Mouse (Mus musculus): ENCODE results near the gene Iqcf3. TPM values are rescaled to one million over a fixed set of nuclear protein-coding genes. Genes with fewer than 3 reads are reported as not detected.

Gene Iqcf3
- total and polyA plus RNA-seq, 3 experiments, result not detected

GRCm38 (mm10) chr9:106592158-106592557 is 30.7 kb upstream of the Iqcf3 start:
- TF ChIP-seq CTCF (IDR thresholded peaks at IDR 0.05), result no peak
- no peak for TF ChIP-seq EP300 (IDR thresholded peaks at IDR 0.05; ENCODE audit: insufficient read depth, low read depth, low read length)
- no peak for TF ChIP-seq POLR2A (IDR thresholded peaks at IDR 0.05; ENCODE audit: insufficient read depth, low read depth, low read length)
- no peak for DNase-seq
- Histone ChIP-seq H3K27me3 (ENCODE audit: control insufficient read depth, insufficient read depth, low read length) (no peaks in the 10 kb centered on the region), H3K4me3 (no peak overlapping the region), H3K27ac (no peak overlapping the region), H3K4me1 (ENCODE audit: control insufficient read depth, insufficient read depth, low read length) (no peaks in the 10 kb centered on the region), H3K9ac (ENCODE audit: low read depth, low read length) (no peak overlapping the region), H3K36me3 (ENCODE audit: control insufficient read depth, insufficient read depth, low read length) (no peaks in the 10 kb centered on the region), H3K79me2 (replicated peaks; ENCODE audit: control insufficient read depth, insufficient read depth, low read length) (no peaks in the 10 kb centered on the region)
- intact Hi-C loops (cut with DNase I), result no loop called here
- WGBS, result 84% methylated on average over 5 of the region's 5 CpGs

GRCm38 (mm10) chr9:106582552-106582951 is 21.1 kb upstream of the Iqcf3 start:
- H3K4me3 ChIP-seq, result no peak overlapping the region
- 0 out of 2 replicates have a peak, but pooled peaks cover 2% of the 10 kb centered on the region for H3K27me3 ChIP-seq (ENCODE audit: control insufficient read depth, insufficient read depth, low read length)
- 56% methylated on average over 1 of the region's 1 CpGs for WGBS
- no peaks in the 10 kb centered on the region for H3K79me2 ChIP-seq (replicated peaks; ENCODE audit: control insufficient read depth, insufficient read depth, low read length)
- DNase-seq, result no peak
- H3K36me3 ChIP-seq (ENCODE audit: control insufficient read depth, insufficient read depth, low read length), result no peaks in the 10 kb centered on the region
- H3K9ac ChIP-seq (ENCODE audit: low read depth, low read length), result no peak overlapping the region
- H3K4me1 ChIP-seq (ENCODE audit: control insufficient read depth, insufficient read depth, low read length), result no peaks in the 10 kb centered on the region
- no peak for TF ChIP-seq POLR2A (IDR thresholded peaks at IDR 0.05; ENCODE audit: insufficient read depth, low read depth, low read length)
- TF ChIP-seq EP300 (IDR thresholded peaks at IDR 0.05; ENCODE audit: insufficient read depth, low read depth, low read length), result no peak
- no peak for TF ChIP-seq CTCF (IDR thresholded peaks at IDR 0.05)
- intact Hi-C loops (cut with DNase I), result no loop called here
- H3K27ac ChIP-seq, result no peak overlapping the region

GRCm38 (mm10) chr9:106580016-106580415 is 18.6 kb upstream of the Iqcf3 start:
- WGBS, result 70% methylated on average over 7 of the region's 7 CpGs
- Histone ChIP-seq H3K9ac (ENCODE audit: low read depth, low read length) (no peak overlapping the region), H3K27me3 (ENCODE audit: control insufficient read depth, insufficient read depth, low read length) (0 out of 2 replicates have a peak, but pooled peaks cover 2% of the 10 kb centered on the region), H3K36me3 (ENCODE audit: control insufficient read depth, insufficient read depth, low read length) (no peaks in the 10 kb centered on the region), H3K4me3 (no peak overlapping the region), H3K79me2 (replicated peaks; ENCODE audit: control insufficient read depth, insufficient read depth, low read length) (no peaks in the 10 kb centered on the region), H3K4me1 (ENCODE audit: control insufficient read depth, insufficient read depth, low read length) (no peaks in the 10 kb centered on the region), H3K27ac (no peak overlapping the region)
- intact Hi-C loops (cut with DNase I), result no loop called here
- no peak for TF ChIP-seq EP300 (IDR thresholded peaks at IDR 0.05; ENCODE audit: insufficient read depth, low read depth, low read length)
- TF ChIP-seq CTCF (IDR thresholded peaks at IDR 0.05), result no peak
- no peak for TF ChIP-seq POLR2A (IDR thresholded peaks at IDR 0.05; ENCODE audit: insufficient read depth, low read depth, low read length)
- no peak for DNase-seq

- Histone ChIP-seq H3K36me3 (ENCODE audit: control insufficient read depth, insufficient read depth, low read length) (no peaks in the 10 kb centered on the region), H3K4me3 (no peak overlapping the region), H3K27ac (no peak overlapping the region), H3K79me2 (replicated peaks; ENCODE audit: control insufficient read depth, insufficient read depth, low read length) (no peaks in the 10 kb centered on the region), H3K9ac (ENCODE audit: low read depth, low read length) (no peak overlapping the region), H3K27me3 (ENCODE audit: control insufficient read depth, insufficient read depth, low read length) (0 out of 2 replicates have a peak, but pooled peaks cover 2% of the 10 kb centered on the region), H3K4me1 (ENCODE audit: control insufficient read depth, insufficient read depth, low read length) (no peaks in the 10 kb centered on the region)
- TF ChIP-seq POLR2A (IDR thresholded peaks at IDR 0.05; ENCODE audit: insufficient read depth, low read depth, low read length), result no peak
- no peak for TF ChIP-seq EP300 (IDR thresholded peaks at IDR 0.05; ENCODE audit: insufficient read depth, low read depth, low read length)
- no peak for TF ChIP-seq CTCF (IDR thresholded peaks at IDR 0.05)
- no peak for DNase-seq
- 72% methylated on average over 2 of the region's 2 CpGs for WGBS
- intact Hi-C loops (cut with DNase I), result no loop called here
These were observed 14.7 kb upstream of the Iqcf3 start for GRCm38 (mm10) chr9:106576112-106576511.

GRCm38 (mm10) chr9:106573366-106573765 is 11.9 kb upstream of the Iqcf3 start:
- Histone ChIP-seq H3K9ac (ENCODE audit: low read depth, low read length) (no peak overlapping the region), H3K36me3 (ENCODE audit: control insufficient read depth, insufficient read depth, low read length) (no peaks in the 10 kb centered on the region), H3K27ac (no peak overlapping the region), H3K27me3 (ENCODE audit: control insufficient read depth, insufficient read depth, low read length) (no peaks in the 10 kb centered on the region), H3K4me3 (no peak overlapping the region), H3K4me1 (ENCODE audit: control insufficient read depth, insufficient read depth, low read length) (no peaks in the 10 kb centered on the region), H3K79me2 (replicated peaks; ENCODE audit: control insufficient read depth, insufficient read depth, low read length) (no peaks in the 10 kb centered on the region)
- no peak for DNase-seq
- intact Hi-C loops (cut with DNase I), result no loop called here
- 83% methylated on average over 5 of the region's 5 CpGs for WGBS
- TF ChIP-seq CTCF (IDR thresholded peaks at IDR 0.05), result no peak
- TF ChIP-seq EP300 (IDR thresholded peaks at IDR 0.05; ENCODE audit: insufficient read depth, low read depth, low read length), result no peak
- TF ChIP-seq POLR2A (IDR thresholded peaks at IDR 0.05; ENCODE audit: insufficient read depth, low read depth, low read length), result no peak

- H3K36me3 ChIP-seq (ENCODE audit: control insufficient read depth, insufficient read depth, low read length), result no peaks in the 10 kb centered on the region
- no peaks in the 10 kb centered on the region for H3K27me3 ChIP-seq (ENCODE audit: control insufficient read depth, insufficient read depth, low read length)
- no peaks in the 10 kb centered on the region for H3K79me2 ChIP-seq (replicated peaks; ENCODE audit: control insufficient read depth, insufficient read depth, low read length)
- intact Hi-C loops (cut with DNase I), result no loop called here
- H3K9ac ChIP-seq (ENCODE audit: low read depth, low read length), result no peak overlapping the region
- H3K4me1 ChIP-seq (ENCODE audit: control insufficient read depth, insufficient read depth, low read length), result no peaks in the 10 kb centered on the region
- no peak for TF ChIP-seq CTCF (IDR thresholded peaks at IDR 0.05)
- TF ChIP-seq EP300 (IDR thresholded peaks at IDR 0.05; ENCODE audit: insufficient read depth, low read depth, low read length), result no peak
- no peak for TF ChIP-seq POLR2A (IDR thresholded peaks at IDR 0.05; ENCODE audit: insufficient read depth, low read depth, low read length)
- no peak overlapping the region for H3K4me3 ChIP-seq
- H3K27ac ChIP-seq, result no peak overlapping the region
- no peak for DNase-seq
- WGBS, result 77% methylated on average over 2 of the region's 2 CpGs
These were observed 10.8 kb upstream of the Iqcf3 start for GRCm38 (mm10) chr9:106572186-106572585.
